Mouse (Mus musculus): ENCODE measurements around the gene Stra6. TPM values are rescaled to one million over a fixed set of nuclear protein-coding genes. Genes with fewer than 3 reads are reported as not detected.

The Stra6 gene
- polyA plus RNA-seq, 1 experiment from 2014 or later: 14.8 TPM

GRCm38 (mm10) chr9:58163146-58163545 lies 99.6 kb downstream of the Stra6 start:
- Histone ChIP-seq H3K27ac (no peak overlapping the region), H3K4me2 (replicated peaks) (no peak overlapping the region), H3K9ac (no peak overlapping the region), H3K4me3 (no peak overlapping the region), H3K4me1 (peaks cover 8% of the 10 kb centered on the region), H3K36me3 (no peaks in the 10 kb centered on the region), H3K27me3 (0 out of 2 replicates have a peak, but pooled peaks cover 3% of the 10 kb centered on the region), H3K9me3 (replicated peaks) (no peaks in the 10 kb centered on the region)
- no peak for ATAC-seq (ENCODE audit: low FRiP score)
- 76% methylated on average over 5 of the region's 5 CpGs for WGBS

GRCm38 (mm10) chr9:58165779-58166178 lies 102.2 kb downstream of the Stra6 start:
- no peak overlapping the region for H3K4me3 ChIP-seq
- H3K4me2 ChIP-seq (replicated peaks): no peak overlapping the region
- H3K9me3 ChIP-seq (replicated peaks): no peaks in the 10 kb centered on the region
- no peaks in the 10 kb centered on the region for H3K27me3 ChIP-seq
- H3K4me1 ChIP-seq: peaks cover 9% of the 10 kb centered on the region
- H3K27ac ChIP-seq: no peak overlapping the region
- 79% methylated on average over 1 of the region's 1 CpGs for WGBS
- H3K9ac ChIP-seq: no peak overlapping the region
- no peaks in the 10 kb centered on the region for H3K36me3 ChIP-seq
- ATAC-seq (ENCODE audit: low FRiP score): no peak

DNA sequence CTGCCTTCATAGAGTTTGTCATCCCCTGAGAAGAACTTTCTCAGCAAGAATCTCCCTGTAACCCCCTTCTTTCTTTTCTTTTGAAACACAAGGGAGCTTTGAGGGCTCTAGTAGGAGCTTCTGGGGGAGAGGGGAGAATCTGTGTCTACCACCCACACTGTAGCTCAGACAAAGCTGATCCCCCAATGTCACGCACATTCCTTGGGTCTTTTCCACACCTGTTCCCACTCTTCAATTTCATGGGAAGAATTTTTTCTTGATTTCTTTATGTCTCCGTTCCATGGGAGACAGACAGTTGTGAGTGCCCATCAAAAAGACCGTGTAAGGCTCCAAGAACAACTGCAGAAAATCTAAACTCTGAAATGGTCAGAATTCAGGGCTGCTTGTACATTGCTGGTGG lies 105.3 kb downstream of the Stra6 start:
- Histone ChIP-seq H3K27ac (no peak overlapping the region), H3K4me2 (replicated peaks) (no peak overlapping the region), H3K36me3 (no peaks in the 10 kb centered on the region), H3K9me3 (replicated peaks) (no peaks in the 10 kb centered on the region), H3K4me1 (peaks cover 9% of the 10 kb centered on the region), H3K4me3 (no peak overlapping the region), H3K27me3 (no peaks in the 10 kb centered on the region), H3K9ac (no peak overlapping the region)
- ATAC-seq (ENCODE audit: low FRiP score): no peak
- WGBS: 59% methylated on average over 3 of the region's 3 CpGs

DNA sequence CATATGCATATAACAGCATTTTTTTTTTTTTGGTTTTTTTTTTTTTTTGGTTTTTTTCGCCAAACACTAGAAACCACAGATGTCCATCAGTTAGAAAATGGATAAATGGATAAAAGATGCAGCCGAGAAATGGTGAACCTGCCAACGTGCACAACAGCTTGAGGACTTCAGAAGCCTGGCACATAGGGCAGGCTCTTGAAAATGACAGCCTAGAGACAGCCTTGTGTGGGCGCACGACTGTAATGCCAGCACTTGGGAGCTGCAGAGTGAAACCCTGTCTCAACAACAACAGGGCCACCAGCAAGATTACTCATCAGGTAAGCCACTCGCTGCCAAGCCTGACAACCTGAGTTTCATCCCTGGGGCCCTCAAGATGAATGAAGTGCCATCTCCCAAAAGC lies 105.8 kb downstream of the Stra6 start:
- ATAC-seq (ENCODE audit: low FRiP score): no peak
- Histone ChIP-seq H3K27ac (no peak overlapping the region), H3K36me3 (no peaks in the 10 kb centered on the region), H3K4me1 (peaks cover 9% of the 10 kb centered on the region), H3K4me2 (replicated peaks) (no peak overlapping the region), H3K9ac (no peak overlapping the region), H3K4me3 (no peak overlapping the region), H3K27me3 (no peaks in the 10 kb centered on the region), H3K9me3 (replicated peaks) (no peaks in the 10 kb centered on the region)
- WGBS: 87% methylated on average over 6 of the region's 6 CpGs

- H3K4me3 ChIP-seq: no peak overlapping the region
- no peak overlapping the region for H3K27ac ChIP-seq
- H3K4me1 ChIP-seq: peaks cover 21% of the 10 kb centered on the region
- H3K9me3 ChIP-seq (replicated peaks): no peaks in the 10 kb centered on the region
- 68% methylated on average over 2 of the region's 2 CpGs for WGBS
- no peak overlapping the region for H3K4me2 ChIP-seq (replicated peaks)
- no peaks in the 10 kb centered on the region for H3K27me3 ChIP-seq
- no peak overlapping the region for H3K9ac ChIP-seq
- no peaks in the 10 kb centered on the region for H3K36me3 ChIP-seq
- ATAC-seq (ENCODE audit: low FRiP score): no peak
Observed at GRCm38 (mm10) chr9:58172863-58173262, 109.3 kb downstream of the Stra6 start.

GRCm38 (mm10) chr9:58174818-58175251 lies 111.2 kb downstream of the Stra6 start:
- Histone ChIP-seq H3K27ac (peak overlapping the region; percentile 55; the same call in 1 of the 2 replicates), H3K4me2 (replicated peaks) (no peak overlapping the region), H3K9me3 (replicated peaks) (no peaks in the 10 kb centered on the region), H3K36me3 (no peaks in the 10 kb centered on the region), H3K4me1 (peaks cover 12% of the 10 kb centered on the region), H3K9ac (no peak overlapping the region), H3K27me3 (0 out of 2 replicates have a peak, but pooled peaks cover 3% of the 10 kb centered on the region), H3K4me3 (no peak overlapping the region)
- peak; percentile 40; the same call in 1 of the 2 replicates for ATAC-seq (ENCODE audit: low FRiP score)
- WGBS: 24% methylated on average over 5 of the region's 5 CpGs

DNA sequence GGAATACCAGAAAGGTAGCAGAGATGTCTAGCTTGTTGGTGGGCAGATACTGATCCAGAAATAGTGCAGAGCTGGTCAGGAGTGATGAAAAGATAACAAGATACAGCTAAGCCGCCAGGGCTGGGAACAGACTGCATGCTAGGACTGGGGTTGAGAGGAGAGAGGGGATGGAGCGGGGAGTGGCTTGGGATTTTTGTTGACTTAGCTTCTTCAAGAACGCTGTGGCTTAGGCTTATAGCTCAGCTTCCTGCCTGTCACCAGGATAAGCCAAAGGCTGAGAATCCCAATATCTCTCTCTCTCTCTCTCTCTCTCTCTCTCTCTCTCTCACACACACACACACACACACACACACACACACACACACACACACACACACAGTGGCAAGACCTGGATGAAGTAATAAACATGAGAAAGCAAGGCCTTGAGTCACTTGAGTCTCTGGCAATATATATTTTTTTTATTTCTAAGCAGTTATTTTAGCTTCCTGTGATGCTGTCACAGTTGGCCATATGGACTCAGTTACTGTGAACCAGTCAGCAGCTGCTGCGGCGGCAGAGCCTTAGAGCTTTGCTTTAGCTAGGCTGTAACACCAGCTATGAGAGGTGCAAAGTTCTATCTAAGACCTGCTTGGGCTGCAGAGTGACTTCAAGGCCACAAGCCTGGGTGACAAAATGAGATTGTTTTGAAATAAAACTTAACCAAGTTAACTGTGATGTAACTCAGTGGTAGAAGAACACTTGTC lies 112.3 kb downstream of the Stra6 start:
- Histone ChIP-seq H3K9me3 (replicated peaks) (no peaks in the 10 kb centered on the region), H3K9ac (no peak overlapping the region), H3K4me3 (no peak overlapping the region), H3K27ac (no peak overlapping the region), H3K4me2 (replicated peaks) (no peak overlapping the region), H3K27me3 (0 out of 2 replicates have a peak, but pooled peaks cover 3% of the 10 kb centered on the region), H3K36me3 (no peaks in the 10 kb centered on the region), H3K4me1 (peaks cover 12% of the 10 kb centered on the region)
- ATAC-seq (ENCODE audit: low FRiP score): no peak
- WGBS: 48% methylated on average over 5 of the region's 5 CpGs

GRCm38 (mm10) chr9:58177165-58177564 lies 113.6 kb downstream of the Stra6 start:
- Histone ChIP-seq H3K9ac (no peak overlapping the region), H3K27me3 (0 out of 2 replicates have a peak, but pooled peaks cover 3% of the 10 kb centered on the region), H3K9me3 (replicated peaks) (no peaks in the 10 kb centered on the region), H3K36me3 (no peaks in the 10 kb centered on the region), H3K4me3 (no peak overlapping the region), H3K27ac (no peak overlapping the region), H3K4me1 (peaks cover 12% of the 10 kb centered on the region), H3K4me2 (replicated peaks) (no peak overlapping the region)
- WGBS: 45% methylated on average over 4 of the region's 4 CpGs
- no peak for ATAC-seq (ENCODE audit: low FRiP score)

GRCm38 (mm10) chr9:58179390-58179789 lies 115.8 kb downstream of the Stra6 start:
- WGBS: 97% methylated on average over 2 of the region's 2 CpGs
- H3K9me3 ChIP-seq (replicated peaks): no peaks in the 10 kb centered on the region
- no peak overlapping the region for H3K4me3 ChIP-seq
- H3K4me1 ChIP-seq: peaks cover 12% of the 10 kb centered on the region
- H3K4me2 ChIP-seq (replicated peaks): no peak overlapping the region
- H3K36me3 ChIP-seq: no peaks in the 10 kb centered on the region
- no peak for ATAC-seq (ENCODE audit: low FRiP score)
- 0 out of 2 replicates have a peak, but pooled peaks cover 4% of the 10 kb centered on the region for H3K27me3 ChIP-seq
- no peak overlapping the region for H3K27ac ChIP-seq
- no peak overlapping the region for H3K9ac ChIP-seq

DNA sequence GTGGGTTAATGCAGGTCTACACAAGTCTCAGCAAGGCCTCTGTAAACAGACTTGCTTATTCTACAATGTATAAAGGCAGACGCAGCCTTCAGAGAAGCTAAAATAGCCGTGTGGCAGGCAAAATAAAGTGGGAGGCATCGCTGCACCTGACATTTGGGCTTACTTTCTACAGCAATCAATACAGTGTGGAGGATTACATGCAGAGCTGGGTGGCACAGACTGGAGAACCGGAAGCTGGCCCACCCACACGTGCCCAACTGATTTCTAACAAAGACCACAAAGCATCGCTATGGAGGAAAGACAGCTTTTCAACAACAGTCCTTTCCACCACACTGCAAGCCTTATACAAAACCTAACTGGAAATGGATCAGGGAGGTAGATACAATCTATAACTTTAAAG lies 120.9 kb downstream of the Stra6 start:
- Histone ChIP-seq H3K27ac (no peak overlapping the region), H3K9ac (no peak overlapping the region), H3K4me2 (replicated peaks) (no peak overlapping the region), H3K4me1 (no peaks in the 10 kb centered on the region), H3K36me3 (no peaks in the 10 kb centered on the region), H3K4me3 (no peak overlapping the region), H3K9me3 (replicated peaks) (no peaks in the 10 kb centered on the region), H3K27me3 (0 out of 2 replicates have a peak, but pooled peaks cover 4% of the 10 kb centered on the region)
- no peak for ATAC-seq (ENCODE audit: low FRiP score)
- WGBS: 77% methylated on average over 6 of the region's 6 CpGs

GRCm38 (mm10) chr9:58194222-58194621 lies 130.6 kb downstream of the Stra6 start:
- no peak overlapping the region for H3K4me3 ChIP-seq
- no peaks in the 10 kb centered on the region for H3K36me3 ChIP-seq
- H3K27me3 ChIP-seq: peaks cover 63% of the 10 kb centered on the region
- H3K9me3 ChIP-seq (replicated peaks): no peaks in the 10 kb centered on the region
- peaks cover 34% of the 10 kb centered on the region for H3K4me1 ChIP-seq
- H3K4me2 ChIP-seq (replicated peaks): no peak overlapping the region
- H3K27ac ChIP-seq: no peak overlapping the region
- no peak for ATAC-seq (ENCODE audit: low FRiP score)
- 65% methylated on average over 9 of the region's 9 CpGs for WGBS
- no peak overlapping the region for H3K9ac ChIP-seq

GRCm38 (mm10) chr9:58195671-58196070 lies 132.1 kb downstream of the Stra6 start:
- Histone ChIP-seq H3K27ac (no peak overlapping the region), H3K27me3 (peaks cover 77% of the 10 kb centered on the region), H3K9ac (0 out of 2 replicates have a peak overlapping the region, but pooled peaks have one; percentile 23), H3K9me3 (replicated peaks) (no peaks in the 10 kb centered on the region), H3K4me3 (no peak overlapping the region), H3K4me1 (peaks cover 44% of the 10 kb centered on the region), H3K4me2 (replicated peaks) (peak overlapping the region; percentile 52), H3K36me3 (no peaks in the 10 kb centered on the region)
- ATAC-seq (ENCODE audit: low FRiP score): no peak
- WGBS: 12% methylated on average over 1 of the region's 1 CpGs

DNA sequence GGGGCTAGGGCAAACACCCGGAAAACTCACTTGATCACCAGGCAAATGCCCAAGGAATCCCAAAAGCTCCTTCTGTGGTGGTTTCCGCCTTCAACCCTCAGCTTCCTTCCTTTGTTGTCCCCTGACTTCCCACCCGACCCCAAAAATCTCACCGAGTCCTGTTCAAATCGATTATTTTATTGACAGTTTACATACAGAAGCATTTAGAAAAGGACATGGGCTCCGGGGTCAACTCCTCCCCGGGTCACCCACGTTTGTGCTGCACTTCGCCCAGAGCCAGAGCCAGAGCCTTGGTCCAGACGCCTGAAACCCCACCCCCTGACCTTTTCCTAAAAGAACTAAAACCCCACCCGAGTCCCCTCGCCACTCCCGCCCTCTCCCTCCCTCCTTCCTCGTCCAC lies 132.6 kb downstream of the Stra6 start:
- H3K4me2 ChIP-seq (replicated peaks): peak overlapping the region; percentile 52
- no peaks in the 10 kb centered on the region for H3K9me3 ChIP-seq (replicated peaks)
- no peak overlapping the region for H3K27ac ChIP-seq
- peak overlapping the region; percentile 54 for H3K9ac ChIP-seq
- WGBS: 4% methylated on average over 13 of the region's 14 CpGs
- H3K36me3 ChIP-seq: no peaks in the 10 kb centered on the region
- peaks cover 77% of the 10 kb centered on the region for H3K27me3 ChIP-seq
- ATAC-seq (ENCODE audit: low FRiP score): no peak
- H3K4me3 ChIP-seq: peak overlapping the region; percentile 23
- peaks cover 48% of the 10 kb centered on the region for H3K4me1 ChIP-seq

Data from hindbrain, embryonic 12.5 days (tissue).